Mouse (Mus musculus) ES-CJ7 (cell line): ENCODE measurements around the gene Timm10.
"Not testable (repeated sequence)": the region's sequence is repeated elsewhere in the genome, so short reads cannot be mapped to it uniquely, and the experiment has no call there.

ENCODE experiments used
- DNase-seq: peaks from one replicate; pipeline ENCODE4 v3.0.0; 2011; ENCODE audit warnings: low read depth, low spot score

Timm10 gene

DNA sequence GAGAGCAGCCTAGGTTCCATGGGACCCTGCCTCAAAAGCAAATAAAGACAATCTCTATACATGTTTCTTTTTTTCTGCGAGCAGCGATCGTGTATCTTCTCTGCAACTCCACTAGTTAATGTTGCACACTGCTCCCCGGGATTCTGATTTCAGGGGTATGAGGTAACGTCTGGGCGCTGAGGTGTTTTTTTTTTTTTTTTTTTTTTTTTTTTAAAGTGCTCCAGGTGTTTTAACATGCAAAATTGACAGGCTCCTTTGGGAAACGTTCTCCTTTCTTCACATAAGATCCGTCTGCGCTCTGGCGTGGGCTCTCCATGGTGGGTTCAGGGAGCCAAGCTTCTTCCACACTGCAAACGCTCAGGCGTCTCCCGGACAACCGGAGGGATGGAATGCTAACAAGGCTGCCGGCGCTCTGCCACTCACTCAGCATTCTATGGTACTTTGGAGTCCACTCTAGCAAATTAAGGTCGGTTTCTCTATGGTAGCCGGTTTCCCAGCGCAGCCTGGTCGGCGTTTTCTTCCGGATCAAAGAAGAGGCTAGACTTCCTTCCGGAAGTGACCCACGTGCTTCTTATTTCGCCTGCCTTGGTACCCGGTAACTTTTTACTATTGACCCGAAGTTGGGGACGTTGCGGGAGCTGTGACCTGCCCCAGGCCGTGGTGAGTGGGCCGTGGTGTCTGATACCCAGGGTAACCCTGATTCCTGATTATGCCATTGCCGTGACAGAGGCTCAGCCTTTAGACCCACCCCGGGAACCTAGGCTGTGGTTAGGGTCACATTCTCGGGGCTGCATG is at the start of gene Timm10:
Timm10 (plus strand) TSS at position 510 of the 795 bp plus-strand sequence.
- DNase-seq, result peak; percentile 98

GRCm38 (mm10) chr2:84777706-84778105 is 49.1 kb upstream of the Timm10 start:
- DNase-seq, result no peak

DNA sequence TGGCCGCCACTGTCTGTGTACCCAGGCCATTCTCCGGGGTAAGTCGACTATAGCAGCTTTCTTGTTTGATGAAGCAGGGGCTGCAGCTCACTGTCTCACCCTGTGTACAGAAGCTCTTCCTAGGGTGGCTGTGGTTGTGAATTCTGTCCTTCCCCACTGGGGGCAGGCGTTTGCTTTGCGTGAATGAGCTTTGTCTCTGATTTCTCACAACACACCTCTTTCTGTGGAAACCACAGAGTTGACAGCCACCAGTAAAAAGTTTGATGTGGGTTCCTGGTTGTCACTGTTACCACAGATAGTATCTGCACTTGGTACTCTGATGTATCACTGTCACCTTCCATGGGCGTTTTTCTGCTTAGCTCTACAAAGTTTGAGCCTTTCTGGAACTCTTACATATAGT is 47.6 kb upstream of the Timm10 start:
- DNase-seq, result peak; percentile 67

DNA sequence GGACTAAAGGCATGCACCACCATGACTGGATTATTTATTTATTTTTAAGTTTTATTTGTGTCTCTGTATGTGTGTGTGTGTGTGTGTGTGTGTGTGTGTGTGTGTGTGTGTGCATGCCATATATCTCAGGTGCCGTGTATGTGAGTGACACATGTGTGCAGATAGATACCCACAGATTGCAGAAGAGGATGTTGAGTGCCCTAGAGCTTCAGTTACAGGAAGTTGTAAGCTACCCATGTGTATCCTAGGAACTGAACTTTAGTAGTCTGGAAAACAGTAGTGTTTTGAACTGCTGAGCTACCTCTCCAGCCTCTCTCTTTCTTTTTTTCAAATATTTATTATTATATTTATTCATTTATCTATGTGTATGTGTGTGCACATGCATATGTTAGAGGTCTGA is 43.5 kb upstream of the Timm10 start:
- no peak for DNase-seq

DNA sequence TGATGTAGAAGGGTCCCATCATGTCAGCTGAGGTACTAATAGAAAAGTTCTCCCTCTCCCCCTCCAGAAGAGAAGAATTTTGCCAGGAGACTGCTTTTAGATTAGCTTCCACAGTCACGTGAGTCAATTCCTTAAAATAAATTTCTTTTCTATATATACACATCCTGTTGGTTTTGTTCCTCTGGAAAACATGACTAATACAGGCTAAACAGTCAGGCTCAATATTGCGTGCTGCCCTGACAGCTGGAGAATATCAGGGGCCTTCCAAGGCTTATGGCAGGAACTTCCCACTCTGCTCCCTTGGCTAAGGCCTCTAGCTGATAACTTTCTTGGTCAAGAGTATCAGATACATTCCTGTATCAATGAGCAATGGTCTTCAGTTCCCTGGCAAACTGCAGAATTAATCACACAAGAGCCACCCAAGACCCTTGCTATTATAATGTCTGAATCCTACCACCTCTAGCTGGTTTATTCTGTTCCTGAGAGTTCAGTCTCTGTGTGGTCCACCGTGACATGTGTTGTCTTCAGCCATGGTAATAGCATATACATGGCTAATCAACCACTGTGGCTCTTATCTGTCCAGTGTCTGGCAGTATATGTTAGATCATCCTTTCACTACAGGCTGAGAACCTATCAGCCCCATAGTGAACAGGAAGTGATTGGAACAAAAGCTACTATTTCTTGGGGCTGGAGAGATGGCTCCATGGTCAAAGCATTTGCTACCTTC is 42.8 kb upstream of the Timm10 start:
- no peak for DNase-seq

DNA sequence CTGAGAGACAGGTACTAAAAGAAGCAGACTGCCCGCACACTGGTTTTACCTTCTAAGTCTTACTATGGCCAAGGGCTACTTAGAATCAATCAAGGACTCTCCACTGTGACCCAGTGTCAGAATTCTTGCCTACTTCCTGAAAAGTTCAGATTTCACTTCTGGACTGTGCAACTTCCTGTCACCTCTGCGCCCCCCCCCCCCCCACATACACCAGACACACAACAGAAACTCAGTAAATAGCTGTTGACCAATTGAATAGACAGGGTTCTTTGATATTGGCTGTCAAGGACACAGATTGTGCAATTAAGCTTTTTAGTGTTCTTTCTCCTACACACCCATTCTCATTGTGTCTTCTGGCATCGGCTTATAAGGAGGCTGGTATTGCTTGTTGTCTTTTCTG is 38.5 kb upstream of the Timm10 start:
- DNase-seq, result no peak

GRCm38 (mm10) chr2:84790418-84790817 is 36.4 kb upstream of the Timm10 start:
- DNase-seq, result no peak

DNA sequence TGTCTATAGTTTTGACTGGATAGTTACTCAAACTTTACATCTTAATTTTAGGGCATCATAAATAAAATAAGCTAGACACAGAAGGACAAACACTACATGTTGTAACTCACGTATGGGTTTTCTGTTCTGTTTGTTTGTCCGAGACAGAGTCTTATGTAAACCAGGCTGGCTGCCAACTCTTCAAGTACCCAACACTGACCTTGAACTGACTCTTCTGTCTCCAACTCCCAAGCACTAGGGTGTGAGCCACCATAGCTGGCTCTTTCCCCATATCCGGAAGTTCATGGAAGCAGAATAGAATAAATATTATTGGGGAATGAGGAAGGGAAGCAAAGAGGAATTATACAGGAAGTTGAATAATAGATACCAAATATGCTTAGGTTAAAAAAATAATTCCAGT is 34.3 kb upstream of the Timm10 start:
- DNase-seq, result no peak

- DNase-seq, result no peak
Observed at GRCm38 (mm10) chr2:84793154-84793553, 33.6 kb upstream of the Timm10 start.

DNA sequence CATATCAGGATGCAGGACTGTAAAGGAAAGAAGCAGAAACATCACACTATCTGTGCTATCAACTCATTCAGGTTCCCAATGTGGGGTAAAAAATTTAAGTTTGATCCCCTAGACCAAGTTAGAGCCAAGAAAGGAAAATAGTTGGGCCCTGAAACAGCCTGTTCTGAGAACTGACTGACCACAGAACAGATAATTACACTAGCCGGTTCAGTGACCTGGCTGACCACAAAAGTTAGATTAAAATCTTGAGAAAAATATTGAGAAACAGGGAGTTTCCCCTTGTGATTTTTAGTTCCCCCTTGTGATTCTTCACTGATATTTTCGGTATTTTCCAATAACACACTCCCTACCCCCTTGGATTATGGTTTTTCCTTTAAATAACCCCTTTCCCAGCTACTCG is 32.9 kb upstream of the Timm10 start:
- no peak for DNase-seq

- peak; percentile 75 for DNase-seq
Observed at GRCm38 (mm10) chr2:84797833-84798492, 28.8 kb upstream of the Timm10 start.

DNA sequence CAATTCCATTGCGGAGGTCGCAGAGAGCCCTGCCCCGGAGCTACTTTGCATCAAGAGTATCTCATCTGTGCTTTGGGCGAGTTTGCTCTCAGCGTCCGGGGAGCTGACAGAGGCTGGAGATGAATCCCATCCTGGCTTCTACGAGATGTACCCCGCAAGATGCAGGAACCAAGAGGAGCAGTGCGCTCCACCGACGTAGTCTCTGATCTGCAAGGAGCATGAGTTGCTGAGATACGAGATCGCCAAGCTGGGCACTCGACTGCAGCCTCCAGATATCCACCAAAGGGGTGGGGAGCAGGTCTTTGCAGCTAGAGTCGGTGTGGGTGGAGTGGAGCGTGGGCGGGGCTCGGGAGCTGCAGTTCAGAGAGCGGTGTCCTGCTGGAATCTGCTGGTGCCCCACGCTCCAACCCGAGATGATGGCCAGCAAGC is 28.3 kb upstream of the Timm10 start, which contains the start of gene Ube2l6:
Ube2l6 (plus strand) TSS at position 336 of the 429 bp plus-strand sequence.
- peak; percentile 57 for DNase-seq

DNA sequence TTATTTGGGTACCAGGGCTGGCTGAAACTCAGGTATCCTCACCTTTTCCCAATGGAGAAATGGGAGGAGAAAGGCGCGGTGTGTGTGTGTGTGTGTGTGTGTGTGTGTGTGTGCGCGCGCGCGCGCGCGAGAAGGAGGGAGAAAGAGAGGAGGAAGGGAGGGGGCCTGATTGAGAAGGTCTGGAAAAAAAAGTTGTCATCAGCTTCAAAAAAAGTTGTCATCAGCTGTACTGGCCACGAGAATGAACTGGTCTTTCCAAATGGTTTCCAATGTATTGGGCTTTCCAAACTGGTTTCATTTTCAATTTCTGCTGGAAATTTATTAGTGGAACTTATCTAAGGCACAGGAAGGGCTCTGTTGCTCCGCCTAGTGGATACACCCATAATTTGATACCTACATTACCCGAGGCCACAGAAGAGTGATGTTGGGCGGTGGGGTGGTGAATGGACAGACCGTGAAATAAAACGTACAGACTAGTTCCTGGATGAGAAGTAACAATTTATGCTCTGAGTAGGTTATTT is 27.7 kb upstream of the Timm10 start:
- peak; percentile 60 for DNase-seq

- DNase-seq, result no peak
Observed at GRCm38 (mm10) chr2:84800304-84800703, 26.5 kb upstream of the Timm10 start.

DNA sequence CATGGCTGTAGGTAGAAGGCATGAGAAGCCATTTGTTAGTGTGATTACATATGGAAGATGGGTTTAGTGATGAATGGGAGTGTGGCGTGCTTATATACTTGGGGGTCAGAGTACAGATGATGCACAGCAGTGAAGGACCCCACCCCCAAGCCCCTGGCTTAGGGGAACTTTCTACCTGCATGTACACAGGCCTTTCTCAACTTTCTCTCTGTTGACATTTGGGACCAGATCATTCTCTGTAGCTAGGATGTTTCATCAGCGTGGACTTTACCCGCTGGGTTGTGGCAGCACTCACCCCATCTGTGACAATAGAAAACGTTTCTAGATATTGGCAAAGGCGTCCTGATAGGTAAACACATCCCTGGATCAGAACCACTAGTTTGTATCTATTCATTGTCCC is 25.6 kb upstream of the Timm10 start:
- DNase-seq, result not testable (repeated sequence)

DNA sequence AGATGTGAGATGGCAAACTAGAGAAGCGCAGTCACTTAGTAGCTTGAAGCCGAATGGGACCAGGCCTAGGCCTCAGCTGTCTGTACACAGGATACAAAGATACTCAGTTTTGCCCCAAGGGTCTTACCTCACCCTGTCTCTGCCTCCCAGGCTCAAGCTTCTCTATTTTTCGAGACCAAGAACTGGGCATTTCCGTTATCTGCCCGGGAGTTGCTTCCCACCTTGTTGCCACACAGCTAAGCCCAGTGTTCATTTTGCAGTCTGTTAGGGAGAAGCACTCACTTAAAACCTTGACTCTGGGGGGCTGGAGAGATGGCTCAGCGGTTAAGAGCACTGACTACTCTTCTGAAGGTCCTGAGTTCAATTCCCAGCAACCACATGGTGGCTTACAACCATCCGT is 22.8 kb upstream of the Timm10 start:
- DNase-seq, result no peak

GRCm38 (mm10) chr2:84806546-84806945 is 20.3 kb upstream of the Timm10 start:
- DNase-seq, result peak; percentile 54

DNA sequence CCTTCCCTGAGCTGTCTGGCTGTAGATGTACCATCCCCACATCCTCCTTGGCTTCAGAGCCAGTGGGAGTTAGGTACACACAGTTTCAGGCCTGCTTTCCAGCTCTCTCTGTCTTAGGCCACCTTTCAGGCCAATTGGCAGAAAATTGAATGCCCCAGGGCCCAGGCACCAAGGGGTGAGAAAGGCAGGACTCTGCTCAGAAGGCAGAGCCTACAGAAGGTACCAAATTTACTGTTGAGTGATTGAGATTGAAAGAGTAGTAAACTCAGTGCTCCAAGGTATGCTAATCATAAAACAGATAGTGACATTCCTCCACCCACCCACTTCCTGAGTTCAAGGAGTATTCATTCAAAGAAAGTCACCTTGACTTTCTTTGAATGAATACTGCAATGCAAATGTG is 17.5 kb upstream of the Timm10 start:
- DNase-seq, result peak; percentile 12

GRCm38 (mm10) chr2:84810526-84810885 is 16.3 kb upstream of the Timm10 start:
- no peak for DNase-seq

GRCm38 (mm10) chr2:84810886-84811577 is 15.8 kb upstream of the Timm10 start:
- DNase-seq, result peak; percentile 26

GRCm38 (mm10) chr2:84811880-84812279 is 14.9 kb upstream of the Timm10 start:
- no peak for DNase-seq

GRCm38 (mm10) chr2:84812676-84813075 is 14.1 kb upstream of the Timm10 start:
- DNase-seq, result no peak
